Mouse (Mus musculus): ENCODE data around the gene Zmym1.

DNA sequence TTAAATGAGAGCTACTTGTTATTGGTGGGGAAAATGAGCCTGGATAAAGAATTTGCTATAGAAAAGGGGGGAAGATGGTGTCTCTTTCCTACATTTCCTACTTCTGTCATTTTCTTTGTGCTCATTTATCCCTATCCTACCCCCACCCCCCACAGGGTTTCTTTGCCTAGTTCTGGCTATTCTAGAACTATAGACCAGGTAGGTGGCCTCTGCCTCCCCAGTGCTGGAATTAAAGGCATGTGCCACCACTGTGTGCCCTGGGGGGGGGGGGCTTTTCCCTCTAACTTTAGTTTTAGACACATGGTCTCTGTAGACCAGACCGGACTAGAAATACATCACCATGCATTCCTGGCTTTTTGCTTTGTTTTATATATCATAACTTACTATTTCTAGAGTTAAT lies 36.7 kb downstream of the Zmym1 start:
- TF ChIP-seq CHD2 (IDR thresholded peaks at IDR 0.05; ENCODE audit: low read depth, low read length) (no peak), MAFK (IDR thresholded peaks at IDR 0.05; ENCODE audit: insufficient read depth, low read depth, low read length) (no peak), ZNF384 (IDR thresholded peaks at IDR 0.05; ENCODE audit: low read depth, low read length) (no peak), HCFC1 (IDR thresholded peaks at IDR 0.05; ENCODE audit: borderline replicate concordance, insufficient read depth, low read length) (no peak)
